Mouse (Mus musculus) neural tube, embryonic 10.5 days (tissue): ENCODE measurements around the gene Aym1.

ENCODE experiments used
- DNase-seq: peaks from one replicate; pipeline ENCODE4 v3.0.0-alpha.2; 2017; ENCODE audit warnings: low spot score; ENCODE audit errors: extremely low spot score

Gene Aym1

DNA sequence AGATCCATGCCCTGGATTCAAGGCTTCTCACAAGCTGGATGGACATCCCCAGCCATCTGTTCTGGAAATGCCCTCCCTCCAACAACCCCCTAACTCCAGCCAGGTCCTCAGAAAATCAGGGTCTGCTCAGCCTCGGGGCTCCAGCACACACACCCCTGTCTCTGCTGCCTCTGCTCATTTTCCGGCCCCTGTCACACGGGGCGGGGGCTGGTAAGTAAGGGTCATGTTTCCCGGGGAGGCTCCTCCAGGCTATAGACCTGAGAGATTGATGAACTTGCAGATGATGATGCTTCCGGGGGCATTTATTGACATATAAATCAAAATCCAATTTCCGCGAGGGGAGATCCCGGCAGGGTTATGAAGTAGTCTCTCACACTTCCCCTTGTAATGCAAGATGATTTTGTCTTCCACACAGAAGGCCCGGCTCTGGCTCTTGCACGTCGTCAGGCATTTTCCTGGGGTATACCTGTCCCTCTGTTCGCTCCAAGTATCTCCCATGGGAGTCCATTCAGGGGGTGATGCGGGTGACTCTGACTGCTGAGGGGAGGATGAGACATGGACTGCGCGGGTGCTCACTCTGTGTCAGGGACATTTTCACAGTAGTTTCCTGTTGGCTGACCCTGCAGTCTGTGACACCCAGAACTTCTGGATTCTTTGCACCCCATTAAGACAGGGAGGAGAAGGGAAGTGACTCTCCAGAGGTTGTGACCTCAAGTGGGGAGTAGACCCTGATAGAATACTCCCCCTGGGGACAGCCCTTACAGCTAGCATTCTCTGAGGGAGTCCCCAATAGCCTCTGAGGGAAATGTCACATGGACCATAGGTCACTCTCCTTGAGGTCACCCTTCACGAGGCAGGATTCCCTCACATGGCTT lies 40.6 kb downstream of the Aym1 start:
- no peak for DNase-seq

DNA sequence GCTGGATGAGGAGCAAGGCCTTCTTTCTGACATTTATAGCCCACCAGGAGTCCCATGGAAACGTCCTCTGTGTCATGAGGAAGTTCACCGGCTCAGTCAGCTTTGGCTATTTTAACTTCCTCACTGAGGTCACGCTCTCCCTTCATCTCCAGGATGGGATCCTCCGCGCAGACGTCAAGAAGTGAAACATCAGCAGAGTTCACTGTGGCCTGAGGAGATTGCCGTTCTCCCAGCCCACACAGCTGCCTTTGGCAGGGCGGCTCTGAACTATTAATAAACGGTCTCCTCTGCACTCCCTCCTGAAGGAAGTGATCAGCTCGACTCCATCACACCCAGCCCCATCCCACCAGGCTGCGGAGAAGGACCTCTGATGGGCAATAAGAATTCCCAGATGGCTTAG lies 45.6 kb downstream of the Aym1 start:
- no peak for DNase-seq

DNA sequence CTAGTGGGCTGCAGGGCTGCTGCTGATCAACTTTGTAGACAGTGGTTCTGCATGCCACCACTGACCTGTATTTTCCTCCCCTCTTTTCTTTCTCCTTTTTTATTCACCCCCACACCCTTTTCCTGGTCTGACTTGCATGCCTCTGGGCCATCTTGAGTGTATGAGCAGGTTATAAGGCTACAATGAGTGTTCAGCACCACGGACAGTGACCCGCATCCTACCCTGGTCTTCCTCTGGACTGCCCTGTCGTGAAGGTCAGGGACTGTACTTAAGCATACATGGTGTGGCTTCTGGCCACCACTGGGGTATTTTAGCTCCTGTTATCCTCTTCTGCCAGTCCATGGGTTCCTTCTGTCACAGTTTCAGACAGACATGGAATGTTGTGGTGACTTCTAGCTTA lies 50.3 kb downstream of the Aym1 start:
- peak; percentile 62 for DNase-seq
